Mouse (Mus musculus): Measurements from ENCODE around the gene Zfp93. TPM values are rescaled to one million over a fixed set of nuclear protein-coding genes. Genes with fewer than 3 reads are reported as not detected.

The Zfp93 gene
- polyA plus RNA-seq, 1 experiment = not detected

- no peaks in the 10 kb centered on the region for H3K4me1 ChIP-seq (ENCODE audit: control insufficient read depth, insufficient read depth, low read length)
- WGBS = 81% methylated on average over 5 of the region's 5 CpGs
- H3K27ac ChIP-seq (ENCODE audit: insufficient read depth, low read depth, low read length) = no peak overlapping the region
- no peak overlapping the region for H3K4me3 ChIP-seq (ENCODE audit: insufficient read depth, low read depth, low read length)
- no peak for TF ChIP-seq POLR2A (IDR thresholded peaks at IDR 0.05; ENCODE audit: insufficient read depth, low read depth, low read length)
These were observed 17.4 kb downstream of the Zfp93 start for GRCm38 (mm10) chr7:24287670-24288069.

GRCm38 (mm10) chr7:24288512-24288911, 18.3 kb downstream of the Zfp93 start:
- TF ChIP-seq CTCF (IDR thresholded peaks at IDR 0.05; ENCODE audit: insufficient read depth, low read depth, low read length) (no peak), POLR2A (IDR thresholded peaks at IDR 0.05; ENCODE audit: insufficient read depth, low read depth, low read length) (no peak)
- 88% methylated on average over 6 of the region's 6 CpGs for WGBS
- Histone ChIP-seq H3K27ac (ENCODE audit: insufficient read depth, low read depth, low read length) (no peak overlapping the region), H3K4me1 (ENCODE audit: control insufficient read depth, insufficient read depth, low read length) (no peaks in the 10 kb centered on the region), H3K4me3 (ENCODE audit: insufficient read depth, low read depth, low read length) (no peak overlapping the region)

GRCm38 (mm10) chr7:24290106-24290693, 20.0 kb downstream of the Zfp93 start:
- 98% methylated on average over 4 of the region's 4 CpGs for WGBS
- Histone ChIP-seq H3K4me3 (ENCODE audit: insufficient read depth, low read depth, low read length) (no peak overlapping the region), H3K27ac (ENCODE audit: insufficient read depth, low read depth, low read length) (no peak overlapping the region), H3K4me1 (ENCODE audit: control insufficient read depth, insufficient read depth, low read length) (no peaks in the 10 kb centered on the region)
- TF ChIP-seq CTCF (IDR thresholded peaks at IDR 0.05; ENCODE audit: insufficient read depth, low read depth, low read length) (no peak), POLR2A (IDR thresholded peaks at IDR 0.05; ENCODE audit: insufficient read depth, low read depth, low read length) (no peak)

GRCm38 (mm10) chr7:24291387-24292090, 21.3 kb downstream of the Zfp93 start:
- TF ChIP-seq CTCF (IDR thresholded peaks at IDR 0.05; ENCODE audit: insufficient read depth, low read depth, low read length) (no peak), POLR2A (IDR thresholded peaks at IDR 0.05; ENCODE audit: insufficient read depth, low read depth, low read length) (no peak)
- Histone ChIP-seq H3K27ac (ENCODE audit: insufficient read depth, low read depth, low read length) (no peak overlapping the region), H3K4me1 (ENCODE audit: control insufficient read depth, insufficient read depth, low read length) (no peaks in the 10 kb centered on the region), H3K4me3 (ENCODE audit: insufficient read depth, low read depth, low read length) (no peak overlapping the region)
- WGBS = 91% methylated on average over 27 of the region's 27 CpGs

GRCm38 (mm10) chr7:24293061-24293851, 23.0 kb downstream of the Zfp93 start:
- WGBS = 90% methylated on average over 12 of the region's 12 CpGs
- Histone ChIP-seq H3K4me1 (ENCODE audit: control insufficient read depth, insufficient read depth, low read length) (peaks cover 3% of the 10 kb centered on the region), H3K27ac (ENCODE audit: insufficient read depth, low read depth, low read length) (no peak overlapping the region), H3K4me3 (ENCODE audit: insufficient read depth, low read depth, low read length) (no peak overlapping the region)
- TF ChIP-seq CTCF (IDR thresholded peaks at IDR 0.05; ENCODE audit: insufficient read depth, low read depth, low read length) (no peak), POLR2A (IDR thresholded peaks at IDR 0.05; ENCODE audit: insufficient read depth, low read depth, low read length) (no peak)

GRCm38 (mm10) chr7:24294763-24295162, 24.5 kb downstream of the Zfp93 start:
- peaks cover 5% of the 10 kb centered on the region for H3K4me1 ChIP-seq (ENCODE audit: control insufficient read depth, insufficient read depth, low read length)
- TF ChIP-seq CTCF (IDR thresholded peaks at IDR 0.05; ENCODE audit: insufficient read depth, low read depth, low read length) (no peak), POLR2A (IDR thresholded peaks at IDR 0.05; ENCODE audit: insufficient read depth, low read depth, low read length) (no peak)
- WGBS = 98% methylated on average over 4 of the region's 4 CpGs
- H3K4me3 ChIP-seq (ENCODE audit: insufficient read depth, low read depth, low read length) = no peak overlapping the region
- no peak overlapping the region for H3K27ac ChIP-seq (ENCODE audit: insufficient read depth, low read depth, low read length)

GRCm38 (mm10) chr7:24295376-24295775, 25.2 kb downstream of the Zfp93 start:
- TF ChIP-seq CTCF (IDR thresholded peaks at IDR 0.05; ENCODE audit: insufficient read depth, low read depth, low read length) (no peak), POLR2A (IDR thresholded peaks at IDR 0.05; ENCODE audit: insufficient read depth, low read depth, low read length) (no peak)
- Histone ChIP-seq H3K27ac (ENCODE audit: insufficient read depth, low read depth, low read length) (no peak overlapping the region), H3K4me1 (ENCODE audit: control insufficient read depth, insufficient read depth, low read length) (peaks cover 9% of the 10 kb centered on the region), H3K4me3 (ENCODE audit: insufficient read depth, low read depth, low read length) (no peak overlapping the region)
- WGBS = 96% methylated on average over 7 of the region's 7 CpGs

- WGBS = 92% methylated on average over 7 of the region's 7 CpGs
- Histone ChIP-seq H3K4me1 (ENCODE audit: control insufficient read depth, insufficient read depth, low read length) (peaks cover 9% of the 10 kb centered on the region), H3K27ac (ENCODE audit: insufficient read depth, low read depth, low read length) (no peak overlapping the region), H3K4me3 (ENCODE audit: insufficient read depth, low read depth, low read length) (no peak overlapping the region)
- TF ChIP-seq CTCF (IDR thresholded peaks at IDR 0.05; ENCODE audit: insufficient read depth, low read depth, low read length) (no peak), POLR2A (IDR thresholded peaks at IDR 0.05; ENCODE audit: insufficient read depth, low read depth, low read length) (no peak)
These were observed 26.2 kb downstream of the Zfp93 start for GRCm38 (mm10) chr7:24296386-24296785.
